Mouse (Mus musculus): Measurements from ENCODE around the gene 9130230L23Rik.

The 9130230L23Rik gene

GRCm38 (mm10) chr5:65954130-65955080 lies 49.7 kb downstream of the 9130230L23Rik start:
- no peak for DNase-seq (ENCODE audit: low spot score)

DNA sequence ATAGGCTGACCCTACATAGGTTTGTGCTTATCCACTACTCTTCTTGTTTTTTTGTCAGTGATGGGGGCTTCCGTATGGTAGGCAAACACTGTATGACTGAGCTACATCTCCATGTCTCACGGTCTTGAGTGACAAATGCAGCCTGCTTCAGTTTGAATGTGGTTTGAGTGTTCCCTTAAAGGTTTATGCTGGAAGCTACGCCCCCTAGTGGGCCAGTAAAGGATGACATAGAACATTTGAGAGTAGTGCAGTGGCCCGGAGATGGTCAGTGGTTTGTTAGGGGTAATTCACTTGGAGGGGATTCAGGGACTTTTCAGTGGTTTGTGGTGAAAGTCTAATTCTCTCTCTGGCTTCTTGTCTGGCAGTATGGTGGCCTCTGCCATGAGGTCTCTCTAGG lies 52.6 kb downstream of the 9130230L23Rik start:
- peak; percentile 52 for DNase-seq (ENCODE audit: low spot score)

GRCm38 (mm10) chr5:65950679-65951512 lies 53.2 kb downstream of the 9130230L23Rik start:
- peak; percentile 46 for DNase-seq (ENCODE audit: low spot score)

GRCm38 (mm10) chr5:65950236-65950635 lies 53.8 kb downstream of the 9130230L23Rik start:
- no peak for DNase-seq (ENCODE audit: low spot score)

- DNase-seq (ENCODE audit: low spot score): no peak
Measured at GRCm38 (mm10) chr5:65949822-65950221, 54.3 kb downstream of the 9130230L23Rik start.

- DNase-seq (ENCODE audit: low spot score): no peak
Measured at GRCm38 (mm10) chr5:65941145-65941544, 62.9 kb downstream of the 9130230L23Rik start.

DNA sequence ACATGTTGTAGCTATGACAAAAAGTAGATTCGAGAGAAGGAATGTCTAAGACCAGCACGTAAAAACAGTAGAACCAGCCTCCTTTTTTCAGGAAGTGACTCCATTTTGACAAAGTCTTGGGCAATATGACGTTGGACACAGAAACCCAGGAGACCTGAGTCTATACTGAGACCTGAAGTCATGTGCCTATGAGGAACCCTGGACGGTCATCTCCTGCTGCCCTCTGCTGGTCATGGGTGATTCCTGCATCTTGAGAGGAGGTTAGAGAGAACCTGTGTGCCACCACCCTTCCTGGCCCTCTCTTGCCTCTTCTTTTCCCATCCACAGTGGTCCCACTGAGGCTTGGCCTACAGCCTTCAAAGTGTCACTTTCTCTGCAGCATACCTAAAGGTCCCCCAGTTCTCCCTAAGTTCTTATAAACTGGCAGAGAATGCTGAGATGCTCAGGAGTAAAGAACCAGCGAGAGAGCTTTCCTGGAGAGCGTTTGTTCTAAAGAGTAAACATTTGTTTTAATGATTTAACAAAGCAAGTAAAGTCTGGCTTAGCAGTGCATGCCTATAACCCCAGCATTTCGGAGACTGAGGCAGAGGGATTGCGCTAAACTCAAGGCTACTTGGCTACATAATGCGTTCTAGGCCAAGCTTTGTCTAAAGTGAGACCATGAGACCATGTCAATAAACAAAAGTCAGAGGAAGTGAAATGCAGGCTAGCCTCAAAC lies 65.9 kb downstream of the 9130230L23Rik start:
- DNase-seq (ENCODE audit: low spot score): peak; percentile 89

- no peak for DNase-seq (ENCODE audit: low spot score)
Measured at GRCm38 (mm10) chr5:65937011-65937726, 66.9 kb downstream of the 9130230L23Rik start.

GRCm38 (mm10) chr5:65934783-65935182 lies 69.3 kb downstream of the 9130230L23Rik start, which contains the start of gene Chrna9:
TSS of gene Chrna9 (plus strand) at chr5:65934921.
- DNase-seq (ENCODE audit: low spot score): no peak

DNA sequence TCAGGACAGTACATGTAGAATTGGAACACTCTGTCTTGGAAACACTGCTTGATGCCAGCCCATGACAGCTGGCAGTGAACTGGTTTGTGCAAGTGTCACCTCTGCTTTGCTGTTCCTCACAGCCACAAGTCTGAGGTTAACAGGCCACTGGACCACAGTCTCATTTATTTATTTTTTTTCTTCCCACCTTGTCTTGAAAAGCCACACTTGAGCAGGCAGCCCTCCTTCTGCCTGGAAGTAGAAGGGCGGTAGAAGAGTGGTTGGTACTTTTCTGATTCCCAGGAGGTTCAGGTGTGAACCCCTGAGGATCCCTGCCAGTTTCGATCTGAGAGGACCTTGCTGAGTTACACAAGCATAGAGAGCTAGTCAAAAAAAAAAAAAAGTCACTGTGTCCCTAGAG lies 70.3 kb downstream of the 9130230L23Rik start:
- no peak for DNase-seq (ENCODE audit: low spot score)

GRCm38 (mm10) chr5:65933258-65933657 lies 70.8 kb downstream of the 9130230L23Rik start:
- DNase-seq (ENCODE audit: low spot score): no peak

DNA sequence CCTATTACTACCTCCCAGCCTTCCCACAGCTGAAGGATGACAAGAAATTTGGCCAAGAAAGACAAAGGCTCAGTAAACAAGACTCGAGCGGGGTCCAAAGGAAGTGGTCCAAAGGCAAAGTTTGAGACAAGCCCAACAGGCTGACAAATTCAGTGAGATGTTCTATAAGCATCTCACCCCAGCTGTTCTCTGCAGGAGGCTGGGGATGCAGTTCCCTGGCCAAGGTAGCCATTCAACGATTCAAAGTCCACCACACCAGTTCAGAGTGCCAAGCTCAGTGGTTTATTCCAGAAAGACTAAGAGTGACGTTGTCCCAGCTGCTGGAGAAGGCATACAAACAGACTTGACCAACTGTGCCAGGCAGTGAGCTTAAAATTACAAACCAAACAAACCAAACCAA lies 73.9 kb downstream of the 9130230L23Rik start:
- no peak for DNase-seq (ENCODE audit: low spot score)

Measured in testis, postnatal 10 days (tissue).